Mouse (Mus musculus) left cerebral cortex, postnatal 4 days (tissue): ENCODE results near the gene Zfp13. TPM values are rescaled to one million over a fixed set of nuclear protein-coding genes. Genes with fewer than 3 reads are reported as not detected.
"Not testable (repeated sequence)": the region's sequence is repeated elsewhere in the genome, so short reads cannot be mapped to it uniquely, and the experiment has no call there.

Source experiments
- DNase-seq: peaks from one replicate; pipeline ENCODE4 v3.0.0-alpha.2; 2022
- intact Hi-C: fragments of 180-260 bp; cut with DNase I; formaldehyde crosslinking; loops from one replicate; pipeline ENCODE4 v1.15.1; 2025
- total RNA-seq, 2 experiments: library from RNA; stranded (reverse); gene quantifications; 2 replicates each; pipeline ENCODE4 v1.2.3; 2021

Zfp13 gene
- total RNA-seq, 2 experiments from 2014 or later = 42.1 to 42.4 TPM

GRCm38 (mm10) chr17:23538299-23539015 lies 60.8 kb downstream of the Zfp13 start:
- DNase-seq = no peak
- intact Hi-C loops = no loop called here

- no peak for DNase-seq
- intact Hi-C loops = no loop called here
Observed at GRCm38 (mm10) chr17:23537554-23538255, 61.6 kb downstream of the Zfp13 start.

- intact Hi-C loops, DNase-seq: not testable (repeated sequence)
Observed at GRCm38 (mm10) chr17:23535046-23535788, 64.1 kb downstream of the Zfp13 start.

- intact Hi-C loops, DNase-seq: not testable (repeated sequence)
Observed at GRCm38 (mm10) chr17:23533591-23534490, 65.4 kb downstream of the Zfp13 start.

GRCm38 (mm10) chr17:23531408-23531807 lies 67.9 kb downstream of the Zfp13 start:
- DNase-seq, intact Hi-C loops: not testable (repeated sequence)

Other genes with a start within 250 kb of the Zfp13 start
- not detected for gene Vmn2r116, start 214.9 kb downstream of the Zfp13 start, total RNA-seq
- not detected for gene Vmn2r117, start 119.8 kb downstream of the Zfp13 start, total RNA-seq
- gene Zfp213, start 35.2 kb downstream of the Zfp13 start, total RNA-seq = 1 to 10 TPM; 6.4 to 7.3 TPM
- gene Zscan10, start 1.4 kb upstream of the Zfp13 start, total RNA-seq = not detected
- 1 to 10 TPM; 1.5 TPM for gene Mmp25, start 45.8 kb upstream of the Zfp13 start, total RNA-seq
- not detected for gene Bicdl2, start 61.0 kb upstream of the Zfp13 start, total RNA-seq
- 100 to 1,000 TPM; 119 to 126 TPM for gene Hcfc1r1, start 74.1 kb upstream of the Zfp13 start, total RNA-seq
- gene Thoc6, start 74.4 kb upstream of the Zfp13 start, total RNA-seq = 10 to 100 TPM; 14.3 to 16.2 TPM
- 1 to 10 TPM; 1.3 to 1.9 TPM for gene Tnfrsf12a, start 78.0 kb upstream of the Zfp13 start, total RNA-seq
- under 1 TPM in 1 of 2 experiments, not detected in 1; 0.24 TPM for gene Cldn6, start 79.8 kb upstream of the Zfp13 start, total RNA-seq
- under 1 TPM in 1 of 2 experiments, not detected in 1; 0.32 TPM for gene Cldn9, start 84.5 kb upstream of the Zfp13 start, total RNA-seq
- under 1 TPM in 1 of 2 experiments, not detected in 1; 0.32 TPM for gene 1520401A03Rik, start 123.3 kb upstream of the Zfp13 start, total RNA-seq
- 1 to 10 TPM; 8.1 to 8.4 TPM for gene Pkmyt1, start 126.8 kb upstream of the Zfp13 start, total RNA-seq
- gene Paqr4, start 141.4 kb upstream of the Zfp13 start, total RNA-seq = 10 to 100 TPM; 46.4 to 50.7 TPM
- under 1 TPM; 0.46 to 0.87 TPM for gene Kremen2, start 146.3 kb upstream of the Zfp13 start, total RNA-seq
- gene Flywch1, start 172.1 kb upstream of the Zfp13 start, total RNA-seq = 10 to 100 TPM; 87.6 to 92.3 TPM
- 10 to 100 TPM; 19.4 to 20.2 TPM for gene Flywch2, start 186.6 kb upstream of the Zfp13 start, total RNA-seq
- 100 to 1,000 TPM; 518 to 552 TPM for gene Srrm2, start 191.0 kb upstream of the Zfp13 start, total RNA-seq
- gene Elob, start 229.6 kb upstream of the Zfp13 start, total RNA-seq = 100 to 1,000 TPM; 435 to 447 TPM
- gene Prss33, start 236.6 kb upstream of the Zfp13 start, total RNA-seq = under 1 TPM; 0.34 to 0.48 TPM
- gene Prss32, start 244.4 kb upstream of the Zfp13 start, total RNA-seq = 1 to 10 TPM in 1 of 2 experiments, under 1 TPM in 1; 0.74 to 1.4 TPM
- gene Prss41, start 244.7 kb upstream of the Zfp13 start, total RNA-seq = 1 to 10 TPM; 3.8 to 4.7 TPM